Mouse (Mus musculus): ENCODE measurements at regions not wholly inside any gene's neighbourhood (a gene's known extent, or its start where the extent isn't known, plus 50 kb on each side); places are given as distances from the start of the nearest gene placed in this dataset.

DNA sequence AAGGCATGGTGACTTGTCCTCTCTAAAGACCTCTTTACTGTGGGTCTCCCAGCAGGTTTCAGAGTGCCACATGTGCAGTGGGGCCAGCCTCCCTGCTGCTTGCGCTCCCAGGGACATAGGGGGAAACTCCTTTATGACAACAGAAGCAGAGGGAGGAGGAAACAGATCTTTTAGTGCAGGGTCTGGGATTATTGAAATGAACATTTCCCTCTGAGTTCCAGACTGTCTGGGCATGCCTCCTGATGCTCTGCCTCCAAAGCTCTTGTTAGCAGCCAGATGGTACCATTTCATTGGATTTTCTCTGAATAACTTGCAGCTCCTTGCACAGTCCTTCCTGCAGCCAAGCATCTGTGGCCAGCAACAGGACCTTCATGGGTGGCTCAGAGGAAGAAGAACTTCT, 60.5 kb upstream of the Eef2kmt start:
- ATAC-seq (replicated peaks; ENCODE audit: insufficient number of reproducible peaks, low FRiP score, low TSS enrichment) = no peak
- H3K9me3 ChIP-seq (replicated peaks; ENCODE audit: control insufficient read depth, low read length) = no peaks in the 10 kb centered on the region

GRCm38 (mm10) chr16:5313261-5313660, 57.5 kb upstream of the Eef2kmt start:
- Histone ChIP-seq H3K4me2 (no peak overlapping the region), H3K9me3 (replicated peaks; ENCODE audit: control insufficient read depth, low read length) (no peaks in the 10 kb centered on the region), H3K4me1 (ENCODE audit: control insufficient read depth, insufficient read depth, low read length) (no peaks in the 10 kb centered on the region), H3K4me3 (ENCODE audit: low read depth, low read length) (no peak overlapping the region), H3K9ac (ENCODE audit: low read depth, low read length) (no peak overlapping the region), H3K36me3 (ENCODE audit: control insufficient read depth, insufficient read depth, low read length) (no peaks in the 10 kb centered on the region), H3K27ac (ENCODE audit: low read depth, low read length) (no peak overlapping the region), H3K27me3 (ENCODE audit: control insufficient read depth, insufficient read depth, low read length) (peaks cover 3% of the 10 kb centered on the region)
- 73% methylated on average over 6 of the region's 6 CpGs for WGBS (ENCODE audit: insufficient replicate concordance)
- ATAC-seq (replicated peaks; ENCODE audit: insufficient number of reproducible peaks, low FRiP score, low TSS enrichment) = no peak

More for the DNA sequence above, 60.5 kb upstream of the Eef2kmt start:
- 78% methylated on average over 1 of the region's 1 CpGs for WGBS (ENCODE audit: insufficient replicate concordance)
- H3K4me2 ChIP-seq = no peak overlapping the region
- H3K9ac ChIP-seq (ENCODE audit: low read depth, low read length) = no peak overlapping the region
- no peaks in the 10 kb centered on the region for H3K4me1 ChIP-seq (ENCODE audit: control insufficient read depth, insufficient read depth, low read length)
- no peaks in the 10 kb centered on the region for H3K36me3 ChIP-seq (ENCODE audit: control insufficient read depth, insufficient read depth, low read length)
- H3K27ac ChIP-seq (ENCODE audit: low read depth, low read length) = no peak overlapping the region
- H3K4me3 ChIP-seq (ENCODE audit: low read depth, low read length) = no peak overlapping the region
- no peaks in the 10 kb centered on the region for H3K27me3 ChIP-seq (ENCODE audit: control insufficient read depth, insufficient read depth, low read length)

- Histone ChIP-seq H3K27ac (ENCODE audit: low read depth, low read length) (no peak overlapping the region), H3K4me2 (no peak overlapping the region), H3K9me3 (replicated peaks; ENCODE audit: control insufficient read depth, low read length) (no peaks in the 10 kb centered on the region), H3K9ac (ENCODE audit: low read depth, low read length) (no peak overlapping the region), H3K4me3 (ENCODE audit: low read depth, low read length) (no peak overlapping the region), H3K27me3 (ENCODE audit: control insufficient read depth, insufficient read depth, low read length) (peaks cover 17% of the 10 kb centered on the region), H3K36me3 (ENCODE audit: control insufficient read depth, insufficient read depth, low read length) (no peaks in the 10 kb centered on the region), H3K4me1 (ENCODE audit: control insufficient read depth, insufficient read depth, low read length) (0 out of 2 replicates have a peak, but pooled peaks cover 2% of the 10 kb centered on the region)
- ATAC-seq (replicated peaks; ENCODE audit: insufficient number of reproducible peaks, low FRiP score, low TSS enrichment) = no peak
- WGBS (ENCODE audit: insufficient replicate concordance) = 76% methylated on average over 9 of the region's 9 CpGs
Observed at GRCm38 (mm10) chr16:5311456-5311855, 55.7 kb upstream of the Eef2kmt start.

GRCm38 (mm10) chr16:5310736-5311135, 55.0 kb upstream of the Eef2kmt start:
- no peaks in the 10 kb centered on the region for H3K9me3 ChIP-seq (replicated peaks; ENCODE audit: control insufficient read depth, low read length)

GRCm38 (mm10) chr16:5307761-5308160, 52.0 kb upstream of the Eef2kmt start:
- ATAC-seq (replicated peaks; ENCODE audit: insufficient number of reproducible peaks, low FRiP score, low TSS enrichment) = no peak
- WGBS (ENCODE audit: insufficient replicate concordance) = 59% methylated on average over 7 of the region's 7 CpGs
- H3K9me3 ChIP-seq (replicated peaks; ENCODE audit: control insufficient read depth, low read length) = no peaks in the 10 kb centered on the region
- H3K9ac ChIP-seq (ENCODE audit: low read depth, low read length) = no peak overlapping the region
- no peaks in the 10 kb centered on the region for H3K36me3 ChIP-seq (ENCODE audit: control insufficient read depth, insufficient read depth, low read length)
- H3K4me3 ChIP-seq (ENCODE audit: low read depth, low read length) = no peak overlapping the region
- no peak overlapping the region for H3K27ac ChIP-seq (ENCODE audit: low read depth, low read length)
- no peak overlapping the region for H3K4me2 ChIP-seq
- peaks cover 17% of the 10 kb centered on the region for H3K27me3 ChIP-seq (ENCODE audit: control insufficient read depth, insufficient read depth, low read length)
- H3K4me1 ChIP-seq (ENCODE audit: control insufficient read depth, insufficient read depth, low read length) = 0 out of 2 replicates have a peak, but pooled peaks cover 2% of the 10 kb centered on the region

More at GRCm38 (mm10) chr16:5310736-5311135, 55.0 kb upstream of the Eef2kmt start:
- 79% methylated on average over 10 of the region's 10 CpGs for WGBS (ENCODE audit: insufficient replicate concordance)
- H3K36me3 ChIP-seq (ENCODE audit: control insufficient read depth, insufficient read depth, low read length) = no peaks in the 10 kb centered on the region
- ATAC-seq (replicated peaks; ENCODE audit: insufficient number of reproducible peaks, low FRiP score, low TSS enrichment) = no peak
- H3K27ac ChIP-seq (ENCODE audit: low read depth, low read length) = no peak overlapping the region
- H3K4me3 ChIP-seq (ENCODE audit: low read depth, low read length) = no peak overlapping the region
- H3K27me3 ChIP-seq (ENCODE audit: control insufficient read depth, insufficient read depth, low read length) = peaks cover 17% of the 10 kb centered on the region
- no peak overlapping the region for H3K4me2 ChIP-seq
- 0 out of 2 replicates have a peak, but pooled peaks cover 2% of the 10 kb centered on the region for H3K4me1 ChIP-seq (ENCODE audit: control insufficient read depth, insufficient read depth, low read length)
- no peak overlapping the region for H3K9ac ChIP-seq (ENCODE audit: low read depth, low read length)

DNA sequence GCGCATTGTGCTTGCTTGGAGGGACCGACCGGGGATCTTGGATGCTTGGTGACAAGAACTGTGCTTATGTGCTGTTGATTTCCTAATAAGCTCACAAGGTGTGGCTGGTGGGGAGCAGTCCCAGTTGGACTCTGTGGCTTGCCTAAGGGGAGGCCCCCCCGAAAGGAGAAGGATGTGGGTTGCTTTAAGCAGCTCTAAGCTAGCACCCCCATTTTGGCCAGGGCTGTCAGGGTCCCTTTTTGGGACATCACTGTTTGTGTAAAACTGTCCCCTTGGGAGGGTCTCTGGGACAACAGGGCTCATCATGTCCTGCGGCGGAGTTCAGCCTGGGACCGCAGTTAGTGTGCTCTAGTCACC, 51.4 kb upstream of the Eef2kmt start:
- Histone ChIP-seq H3K9me3 (replicated peaks; ENCODE audit: control insufficient read depth, low read length) (no peaks in the 10 kb centered on the region), H3K4me1 (ENCODE audit: control insufficient read depth, insufficient read depth, low read length) (0 out of 2 replicates have a peak, but pooled peaks cover 2% of the 10 kb centered on the region), H3K36me3 (ENCODE audit: control insufficient read depth, insufficient read depth, low read length) (no peaks in the 10 kb centered on the region), H3K4me2 (peak overlapping the region; percentile 83), H3K4me3 (ENCODE audit: low read depth, low read length) (peak overlapping the region; percentile 43), H3K27me3 (ENCODE audit: control insufficient read depth, insufficient read depth, low read length) (peaks cover 17% of the 10 kb centered on the region), H3K9ac (ENCODE audit: low read depth, low read length) (no peak overlapping the region), H3K27ac (ENCODE audit: low read depth, low read length) (no peak overlapping the region)
- no peak for ATAC-seq (replicated peaks; ENCODE audit: insufficient number of reproducible peaks, low FRiP score, low TSS enrichment)
- 67% methylated on average over 7 of the region's 7 CpGs for WGBS (ENCODE audit: insufficient replicate concordance)

DNA sequence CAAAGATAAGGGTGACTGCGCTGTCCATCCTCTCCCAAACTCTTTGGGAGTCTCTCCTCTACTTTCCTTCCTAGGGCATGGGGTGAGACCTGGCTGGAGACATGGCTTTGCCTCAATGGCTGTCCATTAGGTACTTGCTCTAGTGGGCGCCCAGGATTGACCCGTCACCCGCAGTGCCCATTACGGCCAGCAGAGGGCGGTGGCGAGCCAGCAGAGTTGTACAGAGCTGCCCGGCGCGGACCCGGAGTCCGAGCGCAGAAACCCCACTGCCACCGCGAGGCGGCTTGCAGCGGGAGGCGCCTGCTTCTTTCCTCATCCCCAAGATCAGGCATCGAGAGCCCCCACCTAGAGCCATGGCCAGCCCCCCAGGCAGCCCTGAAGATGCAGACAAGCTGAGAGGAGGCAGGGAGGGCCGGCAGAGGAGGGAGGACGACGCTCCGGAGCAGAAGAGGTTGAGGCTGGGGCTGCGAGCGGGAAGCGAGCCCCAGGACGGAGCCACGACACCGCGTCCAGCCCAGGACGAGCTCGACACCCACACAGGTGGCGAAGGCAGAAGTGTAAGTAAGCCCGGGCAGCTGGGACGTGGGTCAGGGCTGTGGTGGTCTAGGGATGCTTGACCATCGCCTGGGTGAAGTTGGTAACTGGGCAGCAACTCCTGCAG, 50.9 kb upstream of the Eef2kmt start:
- 0 out of 2 replicates have a peak, but pooled peaks cover 2% of the 10 kb centered on the region for H3K4me1 ChIP-seq (ENCODE audit: control insufficient read depth, insufficient read depth, low read length)
- H3K4me3 ChIP-seq (ENCODE audit: low read depth, low read length) = peak overlapping the region; percentile 43
- peaks cover 17% of the 10 kb centered on the region for H3K27me3 ChIP-seq (ENCODE audit: control insufficient read depth, insufficient read depth, low read length)
- ATAC-seq (replicated peaks; ENCODE audit: insufficient number of reproducible peaks, low FRiP score, low TSS enrichment) = peak; percentile 73; the same call in 1 of the 2 replicates
- H3K27ac ChIP-seq (ENCODE audit: low read depth, low read length) = no peak overlapping the region
- no peak overlapping the region for H3K9ac ChIP-seq (ENCODE audit: low read depth, low read length)
- H3K36me3 ChIP-seq (ENCODE audit: control insufficient read depth, insufficient read depth, low read length) = no peaks in the 10 kb centered on the region
- H3K9me3 ChIP-seq (replicated peaks; ENCODE audit: control insufficient read depth, low read length) = no peaks in the 10 kb centered on the region
- peak overlapping the region; percentile 83 for H3K4me2 ChIP-seq
- WGBS (ENCODE audit: insufficient replicate concordance) = 2% methylated on average over 36 of the region's 36 CpGs
